Mouse (Mus musculus) right cerebral cortex, postnatal 36 days (tissue): ENCODE results near the gene Klk1b3.
"Not testable (repeated sequence)": the region's sequence is repeated elsewhere in the genome, so short reads cannot be mapped to it uniquely, and the experiment has no call there.

ENCODE experiments used
- DNase-seq, 2 experiments: peaks; one replicate each; pipeline ENCODE4 v3.0.0; 2022; ENCODE audit warnings: low spot score in 2 of 2, mixed read lengths in 1 of 2

Gene Klk1b3

GRCm38 (mm10) chr7:44197891-44198290, at the start of gene Klk1b3:
Gene Klk1b3 (plus strand): TSS chr7:44198191.
- DNase-seq: no peak

DNA sequence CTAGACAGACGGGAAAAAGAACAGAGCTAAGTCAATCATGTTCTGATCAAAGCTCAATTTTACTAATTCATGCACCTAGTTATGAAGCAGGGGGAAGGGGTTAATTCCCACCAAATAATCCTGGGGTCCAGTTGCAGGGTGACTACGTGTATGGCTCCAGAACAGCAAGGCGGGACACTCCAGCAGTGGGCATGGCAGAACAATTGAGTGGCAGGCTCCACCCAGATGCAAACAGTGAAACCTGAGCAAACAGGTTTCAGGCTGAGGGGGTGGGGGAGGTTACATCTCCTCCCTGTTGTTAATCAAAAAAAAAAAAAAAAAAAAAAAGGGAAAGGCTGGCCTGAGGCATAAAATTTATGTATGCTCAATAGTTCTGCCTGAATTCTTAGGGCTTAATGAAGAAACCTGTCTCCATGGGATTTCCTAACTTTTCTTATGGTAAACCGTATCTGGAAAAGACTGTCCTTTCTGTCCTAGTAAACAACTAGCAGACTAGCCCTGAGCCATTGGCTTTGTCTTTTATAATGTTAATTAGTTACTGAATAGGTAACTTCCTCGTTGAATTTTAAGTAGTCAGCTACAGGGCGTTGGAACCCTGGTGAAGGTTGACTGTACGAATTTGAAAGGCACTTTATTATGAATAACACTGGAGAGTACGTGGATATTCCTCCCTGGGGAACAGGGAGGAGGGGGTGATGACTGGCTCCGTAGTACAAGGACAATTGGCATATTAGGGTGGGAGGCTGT, 18.5 kb upstream of the Klk1b3 start:
- DNase-seq: no peak

DNA sequence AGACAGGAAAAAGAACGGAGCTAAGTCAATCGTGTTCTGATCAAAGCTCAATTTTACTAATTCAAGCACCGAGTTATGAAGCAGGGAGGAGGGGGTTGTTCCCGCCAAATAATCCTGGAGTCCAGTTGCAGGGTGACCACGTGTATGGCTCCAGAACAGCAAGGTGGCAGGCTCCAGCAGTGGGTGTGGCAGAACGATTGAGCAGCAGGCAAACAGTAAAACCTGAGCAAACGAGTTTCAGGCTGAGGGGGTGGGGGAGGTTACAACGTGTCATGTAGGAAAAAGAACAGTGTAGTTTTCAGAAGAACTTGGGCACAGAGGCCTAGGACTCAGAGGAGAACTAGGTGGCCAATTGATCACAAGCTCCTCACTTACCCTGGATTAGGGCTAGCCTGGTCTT, 11.5 kb upstream of the Klk1b3 start:
- DNase-seq: not testable (repeated sequence)

DNA sequence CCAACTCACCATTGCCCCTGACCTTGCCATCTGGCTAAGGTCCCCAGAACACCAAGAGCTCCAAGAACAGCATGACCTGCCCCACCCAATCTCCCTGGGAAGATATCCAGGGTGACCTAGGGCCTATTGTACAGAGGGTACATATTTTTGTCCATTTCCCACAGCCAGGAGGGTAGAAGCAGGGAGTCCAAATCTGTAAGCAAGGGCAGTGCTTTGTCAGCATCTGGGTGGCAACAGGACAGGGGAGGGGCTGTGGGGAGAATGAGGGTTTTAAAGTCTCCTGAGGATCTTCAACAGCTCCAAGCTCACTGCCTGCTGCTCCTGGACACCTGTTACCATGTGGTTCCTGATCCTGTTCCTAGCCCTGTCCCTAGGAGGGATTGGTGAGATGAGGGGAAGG, 10.1 kb upstream of the Klk1b3 start, which contains the start of gene Klk1b24:
TSS of gene Klk1b24 (plus strand) at position 301 of the 400 bp plus-strand sequence.
- DNase-seq: not testable (repeated sequence)

DNA sequence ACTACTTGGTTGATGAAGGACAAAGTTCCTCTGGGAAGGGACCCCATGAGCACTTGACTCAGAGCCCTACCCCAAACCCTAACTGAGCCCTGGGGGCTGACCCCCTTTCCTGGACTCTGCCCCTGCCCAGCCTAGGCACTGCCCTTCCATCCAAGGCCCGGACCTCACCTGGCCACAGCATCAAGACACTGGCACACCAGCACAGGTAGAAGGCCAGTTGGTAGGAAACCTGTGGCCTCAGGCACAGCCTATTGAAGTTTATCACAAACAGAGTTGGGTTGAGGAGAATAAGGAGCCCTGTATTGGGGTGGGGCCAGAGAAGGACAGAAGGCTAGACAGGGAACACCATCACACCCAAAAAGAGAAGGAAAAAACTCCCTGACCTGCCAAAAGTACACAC, 4.5 kb upstream of the Klk1b3 start:
- DNase-seq: not testable (repeated sequence)

- not testable (repeated sequence) for DNase-seq
These were observed 9.1 kb downstream of the Klk1b3 start, which contains the start of gene Klk1b4 for GRCm38 (mm10) chr7:44207135-44207534. Gene Klk1b4 (plus strand): TSS chr7:44207435.

DNA sequence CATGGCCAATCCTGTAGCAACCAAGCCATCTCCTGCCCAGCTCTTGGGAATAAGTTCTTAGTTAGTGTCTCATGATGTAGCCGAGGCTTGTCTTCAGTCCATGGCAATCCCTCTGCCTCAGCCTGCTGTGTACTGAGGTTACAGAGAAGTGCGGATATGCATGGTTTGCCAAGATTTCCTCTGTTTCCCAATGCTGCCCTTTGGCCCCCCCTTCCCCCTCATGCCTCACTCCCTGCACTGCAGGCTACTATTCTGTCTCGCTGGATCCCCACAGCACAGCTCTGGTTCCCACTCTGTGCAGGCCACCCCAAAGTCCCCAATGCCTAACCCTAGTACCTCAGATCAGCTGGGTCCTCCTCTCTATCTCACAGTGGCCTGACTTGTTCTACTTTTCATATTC, 10.3 kb downstream of the Klk1b3 start:
- no peak for DNase-seq

DNA sequence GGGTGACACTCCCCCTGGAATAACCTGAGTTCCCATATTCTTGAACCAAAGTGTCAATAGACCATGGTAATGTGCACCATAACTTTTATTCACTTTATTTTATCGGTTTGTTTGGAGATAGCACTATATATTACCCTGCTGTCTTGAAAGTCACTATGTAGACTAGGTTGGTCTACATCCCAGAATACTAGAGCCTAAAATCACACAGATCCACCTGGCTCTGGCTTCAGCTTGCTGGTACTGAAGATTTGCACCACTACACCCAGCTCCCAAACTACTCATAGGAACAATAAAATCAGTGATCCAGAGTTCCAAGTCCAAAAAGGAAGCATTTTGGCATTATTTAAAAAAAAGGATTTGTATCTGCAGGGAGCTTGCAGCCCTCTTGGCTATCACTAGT, 17.7 kb downstream of the Klk1b3 start, which contains the start of gene Klk1b5:
TSS of gene Klk1b5 (plus strand) at position 301 of the 400 bp plus-strand sequence.
- no peak for DNase-seq

GRCm38 (mm10) chr7:44221601-44222000, 23.6 kb downstream of the Klk1b3 start:
- DNase-seq: not testable (repeated sequence)

DNA sequence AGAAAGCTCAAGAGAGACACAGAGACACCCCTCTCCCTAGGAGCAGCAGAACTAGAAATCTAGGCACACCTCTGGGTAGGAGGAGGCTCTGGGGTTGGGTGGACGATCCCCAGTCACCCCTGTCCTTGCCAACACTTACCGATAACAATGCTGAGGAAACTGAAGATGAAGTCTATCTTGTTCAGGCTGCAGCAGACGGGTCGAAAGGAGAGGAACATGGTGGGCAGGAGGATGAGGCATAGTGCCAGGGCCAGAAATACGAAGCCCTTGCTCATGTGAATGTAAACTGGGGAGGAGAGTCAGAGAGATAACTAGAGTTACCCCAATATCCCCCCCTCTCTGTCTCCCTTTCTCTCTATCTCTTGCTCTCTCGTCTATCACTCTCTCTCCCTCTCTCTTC, 24.3 kb downstream of the Klk1b3 start:
- DNase-seq: not testable (repeated sequence)

- no peak for DNase-seq
These were observed 27.1 kb downstream of the Klk1b3 start, which contains the start of gene Klk1 for GRCm38 (mm10) chr7:44225076-44225475. Gene Klk1 (plus strand): TSS chr7:44225360.

- no peak for DNase-seq
These were observed 37.9 kb downstream of the Klk1b3 start, which contains the start of gene Gm36864 for GRCm38 (mm10) chr7:44235909-44236308. Gene Gm36864 (plus strand): TSS chr7:44236177.

DNA sequence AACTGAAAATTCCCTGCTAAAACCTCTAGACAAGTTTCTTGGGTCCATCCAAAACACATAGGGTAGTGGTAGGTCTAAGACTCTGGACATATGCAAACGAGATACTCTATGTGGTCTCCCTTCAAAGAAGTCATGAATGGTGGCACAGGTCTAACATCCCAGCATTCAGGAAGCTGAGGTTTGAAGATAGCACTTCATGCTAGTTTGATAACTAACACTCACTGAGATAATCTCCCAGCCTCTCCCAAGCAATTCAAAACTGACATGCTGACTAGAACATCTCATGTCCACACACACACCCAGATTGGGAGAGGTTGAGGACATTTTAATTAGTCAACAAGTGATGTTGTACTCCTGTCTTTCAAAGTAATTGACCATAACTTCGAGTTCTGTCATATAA, 41.9 kb downstream of the Klk1b3 start:
- DNase-seq: no peak

DNA sequence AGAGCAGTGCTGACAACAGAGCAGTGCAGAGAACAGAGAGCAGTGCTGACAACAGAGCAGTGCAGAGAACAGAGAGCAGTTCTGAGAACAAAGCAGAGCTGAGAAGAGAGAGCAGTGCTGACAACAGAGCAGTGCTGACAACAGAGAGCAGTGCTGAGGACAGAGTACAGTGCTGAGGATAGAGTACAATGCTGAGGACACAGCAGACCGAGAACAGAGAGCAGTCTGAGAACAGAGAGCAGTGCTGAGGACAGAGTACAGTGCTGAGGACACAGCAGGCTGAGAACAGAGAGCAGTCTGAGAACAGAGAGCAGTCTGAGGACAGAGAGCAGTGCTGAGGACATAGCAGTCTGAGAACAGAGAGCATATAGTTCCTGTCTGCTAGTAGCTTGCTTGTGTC, 42.7 kb downstream of the Klk1b3 start:
- no peak for DNase-seq

GRCm38 (mm10) chr7:44241163-44241562, 43.2 kb downstream of the Klk1b3 start:
- DNase-seq: no peak

- no peak for DNase-seq
These were observed 46.1 kb downstream of the Klk1b3 start for GRCm38 (mm10) chr7:44244080-44244479.

- peak; percentile 83 to 86 for DNase-seq
These were observed 48.3 kb downstream of the Klk1b3 start, which contains the start of the genes 1700028J19Rik and 2410002F23Rik for GRCm38 (mm10) chr7:44246055-44246983. Gene 1700028J19Rik (minus strand): TSS chr7:44246695. Gene 2410002F23Rik (plus strand): TSS chr7:44246722.

DNA sequence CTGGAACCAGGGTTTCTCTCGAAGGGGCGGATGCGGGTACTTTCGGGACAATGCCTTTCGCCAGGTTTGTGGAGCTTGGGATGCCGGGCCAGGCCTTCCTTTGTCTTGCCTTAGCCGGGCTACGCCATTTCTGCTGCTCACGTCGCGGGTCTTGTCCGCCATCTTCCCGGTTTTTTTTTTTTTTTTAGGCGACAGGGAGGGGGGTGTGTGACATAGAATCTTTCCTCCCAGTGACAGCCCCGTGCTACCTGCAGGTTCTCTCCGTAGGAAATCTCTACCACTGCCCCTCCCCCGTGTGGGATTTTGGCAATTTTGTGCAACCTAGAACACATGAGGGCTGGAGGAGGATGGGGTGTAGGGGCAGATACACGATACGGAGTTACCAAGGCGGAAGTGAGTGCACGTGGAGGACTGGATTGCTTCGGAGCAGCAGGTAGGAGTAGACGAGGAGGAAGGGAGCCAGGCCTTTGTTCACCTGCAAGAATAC, 49.0 kb downstream of the Klk1b3 start:
- peak; percentile 35 to 39 for DNase-seq

DNA sequence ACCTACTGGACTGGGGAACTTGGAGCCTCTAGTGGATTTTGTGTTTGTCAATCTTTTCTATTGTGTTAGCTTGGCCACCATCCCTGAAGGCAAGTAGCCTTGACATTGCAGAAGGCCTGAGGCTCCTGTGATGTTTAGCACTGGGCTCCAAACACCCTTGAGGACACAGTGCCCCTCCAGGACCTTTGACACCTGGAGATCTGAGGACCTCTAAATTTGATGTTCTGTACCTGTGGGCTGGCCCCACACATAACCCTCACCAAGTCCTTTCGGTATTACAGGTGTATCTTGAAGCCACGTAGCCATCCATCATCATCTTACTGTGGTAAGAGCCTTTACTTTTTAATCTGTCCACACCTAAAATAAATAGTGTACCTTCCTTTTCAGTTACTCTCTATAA, 50.0 kb downstream of the Klk1b3 start:
- no peak for DNase-seq

DNA sequence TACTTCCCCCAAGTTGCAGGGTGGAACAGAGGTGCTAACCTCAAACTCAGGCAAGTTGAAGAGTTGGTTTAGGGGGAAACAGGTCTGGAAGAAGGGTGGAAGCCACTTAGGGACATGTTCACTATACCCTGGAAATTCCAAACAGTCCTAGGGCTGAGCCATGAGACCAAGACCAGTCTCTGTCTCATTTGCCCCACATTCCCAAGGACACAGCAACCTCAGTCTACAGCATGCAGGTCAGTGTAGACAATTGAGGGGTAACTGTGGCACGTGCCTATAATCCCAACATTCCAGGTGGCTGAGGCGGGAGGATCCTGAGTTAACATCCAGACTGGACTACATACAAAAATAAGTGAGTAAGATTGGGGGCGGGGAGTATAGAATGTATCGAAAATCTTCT, 51.3 kb downstream of the Klk1b3 start:
- DNase-seq: no peak

GRCm38 (mm10) chr7:44250732-44251275, 52.8 kb downstream of the Klk1b3 start:
- not testable (repeated sequence) for DNase-seq
